Mouse (Mus musculus): ENCODE results near the gene Gm17334. TPM values are rescaled to one million over a fixed set of nuclear protein-coding genes. Genes with fewer than 3 reads are reported as not detected.

Gene Gm17334
- polyA plus RNA-seq, 1 experiment from 2014 or later: not detected

DNA sequence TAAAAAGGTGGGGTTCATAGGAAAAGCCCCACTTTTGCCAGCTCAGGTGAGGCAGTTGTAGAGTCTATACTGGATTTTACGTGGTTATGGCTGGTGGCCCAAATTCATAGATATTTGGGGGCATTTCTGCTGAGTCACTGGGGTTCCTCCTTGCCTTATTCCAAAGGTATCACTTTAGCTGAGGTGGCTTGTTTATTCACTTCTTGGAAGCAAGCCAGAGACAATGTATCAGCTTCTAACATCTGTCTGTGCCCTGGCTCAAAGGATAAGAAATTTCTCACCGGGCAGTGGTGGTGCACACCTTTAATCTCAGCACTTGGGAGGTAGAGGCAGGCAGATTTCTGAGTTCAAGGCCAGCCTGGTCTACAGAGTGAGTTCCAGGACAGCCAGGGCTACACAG, 6.8 kb upstream of the Gm17334 start:
- H3K9ac ChIP-seq (ENCODE audit: low read length): no peak overlapping the region
- 94% methylated on average over 2 of the region's 2 CpGs for WGBS
- no peak overlapping the region for H3K27ac ChIP-seq (ENCODE audit: low read depth, low read length)
- no peak overlapping the region for H3K4me2 ChIP-seq
- no peaks in the 10 kb centered on the region for H3K4me1 ChIP-seq (ENCODE audit: control insufficient read depth, insufficient read depth, low read length)
- no peaks in the 10 kb centered on the region for H3K36me3 ChIP-seq (ENCODE audit: control insufficient read depth, insufficient read depth, low read length)
- DNase-seq (ENCODE audit: low spot score, missing footprints) (peak; percentile 23), ATAC-seq (ENCODE audit: low FRiP score) (no peak)
- H3K27me3 ChIP-seq (ENCODE audit: control insufficient read depth, insufficient read depth, low read length): no peaks in the 10 kb centered on the region
- H3K4me3 ChIP-seq (ENCODE audit: low read depth, low read length): no peak overlapping the region
- no peaks in the 10 kb centered on the region for H3K9me3 ChIP-seq (ENCODE audit: control insufficient read depth, low read length)

DNA sequence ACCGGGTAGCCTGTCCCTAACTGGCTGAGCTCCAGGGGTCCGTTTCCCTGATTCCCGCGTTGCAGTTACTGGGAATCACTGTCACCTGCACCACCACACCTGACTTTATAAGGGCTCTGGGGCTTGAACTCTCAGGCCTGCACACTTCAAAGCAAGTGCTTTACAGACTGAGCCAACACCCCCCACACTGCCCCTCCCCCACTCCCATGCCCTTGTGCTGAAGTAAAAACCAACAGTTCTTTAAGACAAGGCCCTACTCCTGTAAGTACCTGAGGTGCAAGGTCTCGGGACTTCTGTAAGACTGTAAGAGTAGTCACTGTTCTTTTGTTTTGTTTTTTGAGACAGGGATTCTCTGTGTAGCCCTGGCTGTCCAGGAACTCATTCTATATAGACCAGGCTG, 5.5 kb upstream of the Gm17334 start:
- Histone ChIP-seq H3K4me2 (no peak overlapping the region), H3K27ac (ENCODE audit: low read depth, low read length) (no peak overlapping the region), H3K27me3 (ENCODE audit: control insufficient read depth, insufficient read depth, low read length) (no peaks in the 10 kb centered on the region), H3K4me3 (ENCODE audit: low read depth, low read length) (no peak overlapping the region), H3K4me1 (ENCODE audit: control insufficient read depth, insufficient read depth, low read length) (no peaks in the 10 kb centered on the region), H3K9me3 (ENCODE audit: control insufficient read depth, low read length) (no peaks in the 10 kb centered on the region), H3K36me3 (ENCODE audit: control insufficient read depth, insufficient read depth, low read length) (no peaks in the 10 kb centered on the region), H3K9ac (ENCODE audit: low read length) (no peak overlapping the region)
- WGBS: 88% methylated on average over 5 of the region's 5 CpGs
- ATAC-seq (ENCODE audit: low FRiP score) (no peak), DNase-seq (ENCODE audit: low spot score, missing footprints) (peak; percentile 67)

DNA sequence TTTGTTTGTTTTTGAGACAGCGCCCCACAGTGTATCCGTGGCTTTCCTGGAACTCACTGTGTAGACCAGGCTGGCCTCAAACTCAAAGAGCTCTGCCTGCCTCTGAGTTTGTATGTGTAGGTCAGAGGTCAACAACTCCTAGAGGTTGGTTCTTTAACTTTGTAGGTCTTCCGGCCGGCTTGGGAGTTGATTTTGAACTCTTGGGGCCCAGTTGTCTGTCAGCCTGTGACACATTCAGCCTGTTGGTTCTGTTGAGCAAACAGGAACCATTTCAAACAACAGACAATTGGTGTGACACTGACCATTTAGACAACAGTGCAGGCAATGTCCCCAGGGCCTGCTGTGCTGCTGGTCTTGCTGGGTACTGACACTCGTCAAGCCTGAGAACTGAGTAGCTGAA, 4.7 kb upstream of the Gm17334 start:
- H3K4me2 ChIP-seq: no peak overlapping the region
- ATAC-seq (ENCODE audit: low FRiP score) (no peak), DNase-seq (ENCODE audit: low spot score, missing footprints) (peak; percentile 51)
- H3K4me3 ChIP-seq (ENCODE audit: low read depth, low read length): no peak overlapping the region
- no peaks in the 10 kb centered on the region for H3K36me3 ChIP-seq (ENCODE audit: control insufficient read depth, insufficient read depth, low read length)
- no peak overlapping the region for H3K9ac ChIP-seq (ENCODE audit: low read length)
- no peak overlapping the region for H3K27ac ChIP-seq (ENCODE audit: low read depth, low read length)
- no peaks in the 10 kb centered on the region for H3K9me3 ChIP-seq (ENCODE audit: control insufficient read depth, low read length)
- H3K4me1 ChIP-seq (ENCODE audit: control insufficient read depth, insufficient read depth, low read length): no peaks in the 10 kb centered on the region
- 65% methylated on average over 5 of the region's 5 CpGs for WGBS
- H3K27me3 ChIP-seq (ENCODE audit: control insufficient read depth, insufficient read depth, low read length): no peaks in the 10 kb centered on the region

DNA sequence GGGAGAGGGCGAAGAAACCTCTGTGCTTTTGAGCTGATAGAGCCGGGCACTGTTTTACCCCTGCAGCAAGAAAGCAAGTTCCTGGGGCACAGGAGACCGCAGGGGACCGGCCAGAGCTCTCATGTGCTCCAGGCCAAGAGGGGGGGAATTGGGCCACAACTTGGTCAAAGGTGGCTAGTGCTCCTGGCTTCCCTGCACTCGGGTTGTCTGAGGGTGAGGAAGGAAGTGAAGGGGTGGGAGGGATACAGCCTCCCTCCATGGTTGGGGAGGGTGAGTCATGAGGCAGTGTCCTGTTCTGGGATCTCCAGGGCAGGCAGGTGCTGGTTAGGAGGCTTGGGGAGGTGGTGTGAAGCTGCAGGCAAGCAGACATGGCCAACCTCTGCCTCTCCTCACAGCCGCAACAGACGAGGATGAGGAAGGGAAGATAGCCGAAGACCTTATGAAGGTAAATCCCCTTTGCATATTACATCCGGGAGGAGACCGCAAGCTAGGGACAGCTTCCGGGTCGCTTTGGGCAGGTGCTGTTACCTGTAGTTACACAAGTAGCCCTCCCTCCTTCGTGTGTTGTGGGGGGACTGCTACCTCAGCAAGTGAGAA, 1.8 kb upstream of the Gm17334 start:
- H3K27ac ChIP-seq (ENCODE audit: low read depth, low read length): no peak overlapping the region
- H3K9ac ChIP-seq (ENCODE audit: low read length): no peak overlapping the region
- H3K4me1 ChIP-seq (ENCODE audit: control insufficient read depth, insufficient read depth, low read length): peaks cover 4% of the 10 kb centered on the region
- H3K27me3 ChIP-seq (ENCODE audit: control insufficient read depth, insufficient read depth, low read length): peaks cover 2% of the 10 kb centered on the region; the same call in 1 of the 2 replicates
- H3K4me2 ChIP-seq: no peak overlapping the region
- H3K36me3 ChIP-seq (ENCODE audit: control insufficient read depth, insufficient read depth, low read length): no peaks in the 10 kb centered on the region
- DNase-seq (ENCODE audit: low spot score, missing footprints): peak; percentile 17
- no peak overlapping the region for H3K4me3 ChIP-seq (ENCODE audit: low read depth, low read length)
- no peaks in the 10 kb centered on the region for H3K9me3 ChIP-seq (ENCODE audit: control insufficient read depth, low read length)
- no peak for ATAC-seq (ENCODE audit: low FRiP score)
- WGBS: 88% methylated on average over 13 of the region's 13 CpGs

DNA sequence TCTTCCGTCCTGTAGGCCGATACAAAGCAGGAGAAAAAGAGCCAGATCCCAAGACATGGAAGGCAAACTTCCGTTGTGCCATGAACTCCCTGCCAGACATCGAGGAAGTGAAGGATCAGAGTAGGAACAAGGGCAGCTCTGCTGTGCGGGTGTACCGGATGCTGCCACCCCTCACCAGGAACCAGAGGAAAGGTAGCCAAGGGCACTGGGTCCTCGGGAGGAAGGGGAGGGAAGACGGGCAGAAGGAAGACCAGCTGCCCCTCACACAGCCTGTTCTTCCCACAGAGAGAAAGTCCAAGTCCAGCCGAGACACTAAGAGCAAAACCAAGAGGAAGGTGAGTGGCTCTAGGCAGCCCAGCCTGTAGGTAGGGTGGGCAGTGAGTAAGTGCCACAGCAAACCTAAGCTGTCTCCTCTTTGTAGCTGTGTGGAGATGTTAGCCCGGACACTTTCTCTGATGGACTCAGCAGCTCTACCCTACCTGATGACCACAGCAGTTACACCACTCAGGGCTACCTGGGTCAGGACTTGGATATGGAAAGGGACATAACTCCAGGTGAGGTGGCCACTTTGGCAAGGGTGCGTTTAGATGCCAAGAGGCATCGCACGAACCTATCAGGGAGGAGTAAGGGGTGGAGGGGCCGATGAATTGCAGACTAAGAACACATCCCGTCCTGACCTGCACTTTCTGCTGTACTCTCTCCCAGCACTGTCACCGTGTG, 814 bp upstream of the Gm17334 start:
- 91% methylated on average over 16 of the region's 16 CpGs for WGBS
- Histone ChIP-seq H3K36me3 (ENCODE audit: control insufficient read depth, insufficient read depth, low read length) (no peaks in the 10 kb centered on the region), H3K9me3 (ENCODE audit: control insufficient read depth, low read length) (no peaks in the 10 kb centered on the region), H3K4me1 (ENCODE audit: control insufficient read depth, insufficient read depth, low read length) (peaks cover 4% of the 10 kb centered on the region), H3K4me3 (ENCODE audit: low read depth, low read length) (no peak overlapping the region), H3K27me3 (ENCODE audit: control insufficient read depth, insufficient read depth, low read length) (peaks cover 8% of the 10 kb centered on the region), H3K9ac (ENCODE audit: low read length) (no peak overlapping the region), H3K27ac (ENCODE audit: low read depth, low read length) (no peak overlapping the region), H3K4me2 (no peak overlapping the region)
- DNase-seq (ENCODE audit: low spot score, missing footprints): no peak
- ATAC-seq (ENCODE audit: low FRiP score): no peak

DNA sequence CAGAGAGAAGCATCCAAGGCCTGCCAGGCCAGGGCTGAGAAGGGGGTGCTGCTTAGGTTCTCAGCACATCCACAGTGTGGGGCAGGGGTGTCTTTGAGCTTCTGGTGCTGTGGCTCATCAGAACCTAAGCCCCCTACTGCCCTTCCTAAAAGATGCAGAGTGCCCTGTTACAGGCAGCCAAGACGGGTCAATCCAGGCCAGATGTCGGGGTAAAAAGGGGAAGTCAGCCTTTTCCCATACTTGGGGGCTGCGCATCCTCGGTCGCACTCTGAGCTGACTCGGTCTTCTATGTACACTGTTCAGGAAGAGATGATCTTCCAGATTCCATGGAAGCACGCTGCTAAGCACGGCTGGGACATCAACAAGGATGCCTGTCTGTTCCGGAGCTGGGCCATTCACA, 451 bp downstream of the Gm17334 start:
- ATAC-seq (ENCODE audit: low FRiP score): no peak
- WGBS: 81% methylated on average over 9 of the region's 9 CpGs
- peaks cover 12% of the 10 kb centered on the region for H3K27me3 ChIP-seq (ENCODE audit: control insufficient read depth, insufficient read depth, low read length)

DNA sequence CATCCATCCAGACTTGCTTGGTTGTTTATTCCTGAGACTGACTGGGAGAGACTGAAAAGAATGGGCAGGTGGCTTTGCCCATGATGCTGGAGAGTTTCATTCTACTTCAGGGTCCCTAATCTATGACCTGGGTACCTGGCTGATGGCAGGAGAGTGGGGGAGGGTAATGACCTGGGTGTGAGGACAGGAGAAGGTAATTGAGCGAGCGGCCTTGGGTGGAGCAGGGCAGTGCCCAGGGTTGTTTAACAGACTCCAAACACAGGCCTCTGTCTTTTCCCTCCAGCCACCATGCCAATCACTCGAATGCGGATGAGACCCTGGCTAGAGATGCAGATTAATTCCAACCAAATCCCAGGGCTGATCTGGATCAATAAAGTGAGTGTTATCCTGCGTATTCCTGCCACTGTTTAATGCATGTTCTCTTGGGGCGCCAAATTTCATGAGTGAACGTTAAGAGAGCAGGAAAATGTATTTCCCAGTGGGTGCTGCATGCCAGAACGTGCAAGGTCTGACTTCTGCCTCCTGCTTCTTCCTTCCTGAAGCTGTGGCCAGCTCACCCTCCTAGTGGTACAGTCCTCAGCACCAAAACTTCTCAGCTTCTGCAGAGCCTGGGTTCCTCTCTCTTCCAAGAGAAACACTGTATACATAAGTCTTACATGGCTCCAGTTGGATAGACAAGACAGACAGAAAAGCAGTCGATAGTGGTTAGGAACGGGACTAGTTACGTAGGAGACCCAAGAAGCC, 1.8 kb downstream of the Gm17334 start:
- H3K27ac ChIP-seq (ENCODE audit: low read depth, low read length): no peak overlapping the region
- ATAC-seq (ENCODE audit: low FRiP score) (no peak), DNase-seq (ENCODE audit: low spot score, missing footprints) (no peak)
- no peaks in the 10 kb centered on the region for H3K36me3 ChIP-seq (ENCODE audit: control insufficient read depth, insufficient read depth, low read length)
- H3K27me3 ChIP-seq (ENCODE audit: control insufficient read depth, insufficient read depth, low read length): peaks cover 12% of the 10 kb centered on the region
- no peaks in the 10 kb centered on the region for H3K9me3 ChIP-seq (ENCODE audit: control insufficient read depth, low read length)
- H3K9ac ChIP-seq (ENCODE audit: low read length): no peak overlapping the region
- peak overlapping the region; percentile 98 for H3K4me2 ChIP-seq
- 81% methylated on average over 11 of the region's 11 CpGs for WGBS
- peaks cover 4% of the 10 kb centered on the region for H3K4me1 ChIP-seq (ENCODE audit: control insufficient read depth, insufficient read depth, low read length)
- peak overlapping the region; percentile 72 for H3K4me3 ChIP-seq (ENCODE audit: low read depth, low read length)

More for the DNA sequence above, 451 bp downstream of the Gm17334 start:
- H3K4me1 ChIP-seq (ENCODE audit: control insufficient read depth, insufficient read depth, low read length): peaks cover 4% of the 10 kb centered on the region
- H3K4me3 ChIP-seq (ENCODE audit: low read depth, low read length): no peak overlapping the region
- H3K9ac ChIP-seq (ENCODE audit: low read length): no peak overlapping the region
- no peaks in the 10 kb centered on the region for H3K36me3 ChIP-seq (ENCODE audit: control insufficient read depth, insufficient read depth, low read length)
- no peak overlapping the region for H3K27ac ChIP-seq (ENCODE audit: low read depth, low read length)
- H3K9me3 ChIP-seq (ENCODE audit: control insufficient read depth, low read length): no peaks in the 10 kb centered on the region
- H3K4me2 ChIP-seq: no peak overlapping the region
- DNase-seq (ENCODE audit: low spot score, missing footprints): no peak

DNA sequence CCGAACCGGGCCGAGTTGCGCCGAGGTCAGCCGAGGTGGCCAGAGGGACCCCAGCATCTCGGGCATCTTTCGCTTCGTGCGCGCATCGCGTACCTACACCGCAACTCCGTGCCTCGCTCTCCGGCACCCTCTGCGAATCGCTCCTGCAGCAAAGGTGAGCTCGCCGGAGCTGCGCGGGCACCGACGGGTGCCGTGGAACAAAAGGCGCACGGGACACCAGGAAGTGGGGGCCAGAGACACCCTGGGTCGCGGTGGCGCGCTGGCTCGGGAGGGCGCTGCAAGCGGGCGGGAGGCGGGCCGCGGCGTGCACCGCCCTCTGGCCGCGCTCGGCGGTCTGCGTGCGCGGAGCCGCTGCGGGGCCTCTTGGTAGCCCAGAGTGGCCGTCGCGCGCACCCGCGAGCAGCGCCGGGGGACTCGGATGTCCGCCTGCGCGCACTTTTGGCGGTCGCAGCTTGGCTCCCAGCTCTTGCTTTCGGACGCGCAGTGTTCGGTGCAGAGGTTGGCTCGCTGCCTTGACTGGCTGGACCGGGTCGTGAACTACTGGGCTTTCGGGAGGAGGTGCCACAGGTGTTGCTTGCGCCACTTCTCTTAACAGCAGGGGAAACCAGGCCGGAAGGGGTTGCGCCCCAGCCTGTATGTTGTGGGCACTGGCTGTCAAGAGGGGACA, 2.7 kb downstream of the Gm17334 start:
- under 1% methylated on average over 75 of the region's 75 CpGs for WGBS
- peaks cover 4% of the 10 kb centered on the region for H3K4me1 ChIP-seq (ENCODE audit: control insufficient read depth, insufficient read depth, low read length)
- H3K27ac ChIP-seq (ENCODE audit: low read depth, low read length): no peak overlapping the region
- H3K9ac ChIP-seq (ENCODE audit: low read length): peak overlapping the region; percentile 70
- DNase-seq (ENCODE audit: low spot score, missing footprints): peak; percentile 97
- peak; percentile 78 for ATAC-seq (ENCODE audit: low FRiP score)
- H3K4me2 ChIP-seq: peak overlapping the region; percentile 98
- peaks cover 12% of the 10 kb centered on the region for H3K27me3 ChIP-seq (ENCODE audit: control insufficient read depth, insufficient read depth, low read length)
- peak overlapping the region; percentile 72 for H3K4me3 ChIP-seq (ENCODE audit: low read depth, low read length)
- no peaks in the 10 kb centered on the region for H3K9me3 ChIP-seq (ENCODE audit: control insufficient read depth, low read length)
- H3K36me3 ChIP-seq (ENCODE audit: control insufficient read depth, insufficient read depth, low read length): no peaks in the 10 kb centered on the region

Data from midbrain, embryonic 11.5 days (tissue).